Mouse (Mus musculus) CD4-positive helper T cell, adult 2 months (primary cell): ENCODE data around the gene Rab29.
A peak's percentile ranks its signal among the peaks of the same experiment; 100 is the strongest.
"Not testable (repeated sequence)": the region's sequence is repeated elsewhere in the genome, so short reads cannot be mapped to it uniquely, and the experiment has no call there.

Experiments
- DNase-seq: peaks from one replicate; pipeline ENCODE4 v3.0.0-alpha.2; 2012; ENCODE audit warnings: low read depth, missing footprints, low spot score

Gene Rab29

DNA sequence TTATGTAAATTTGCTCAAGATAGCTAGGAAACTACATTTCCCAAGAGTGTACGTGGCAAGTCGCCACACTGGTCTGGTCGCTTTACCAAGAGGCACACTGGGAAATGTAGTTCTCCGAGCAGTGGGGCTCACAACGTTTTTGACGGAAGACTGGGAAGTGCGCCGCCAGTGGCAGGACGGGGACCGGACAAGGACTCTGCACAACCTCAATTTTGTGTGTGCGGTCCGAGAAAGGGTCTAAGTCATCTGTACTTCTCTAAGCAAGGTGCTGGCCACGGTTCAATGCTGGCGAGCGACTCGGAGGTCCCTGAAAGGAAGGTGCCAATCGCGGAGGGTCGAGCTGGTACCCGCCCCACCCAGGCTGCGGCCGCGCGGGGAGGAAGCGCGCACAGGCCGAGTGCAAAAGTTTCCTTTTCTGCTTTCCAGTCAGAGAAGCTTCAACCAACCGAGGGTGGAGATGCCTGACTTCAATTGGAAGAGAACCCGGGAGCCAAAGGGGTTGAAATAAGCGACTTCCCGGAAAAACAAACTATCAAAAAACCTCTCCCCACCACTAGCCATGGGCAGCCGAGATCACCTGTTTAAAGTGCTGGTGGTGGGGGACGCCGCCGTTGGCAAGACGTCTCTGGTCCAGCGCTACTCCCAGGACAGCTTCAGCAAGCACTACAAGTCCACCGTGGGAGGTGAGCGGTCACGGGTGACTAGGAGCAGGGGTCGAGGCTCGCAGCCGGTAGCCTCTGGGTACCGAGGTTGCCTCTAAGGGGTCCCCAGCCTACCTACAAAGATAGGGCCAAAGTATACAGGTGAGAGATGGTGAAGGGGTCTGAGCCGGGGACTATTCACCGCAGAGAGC lies at the start of gene Rab29:
Rab29 (plus strand) TSS at position 132 of the 853 bp plus-strand sequence.
- peak; percentile 93 for DNase-seq

- DNase-seq: not testable (repeated sequence)
These were observed 46.7 kb upstream of the Rab29 start for GRCm38 (mm10) chr1:131820353-131820752.

DNA sequence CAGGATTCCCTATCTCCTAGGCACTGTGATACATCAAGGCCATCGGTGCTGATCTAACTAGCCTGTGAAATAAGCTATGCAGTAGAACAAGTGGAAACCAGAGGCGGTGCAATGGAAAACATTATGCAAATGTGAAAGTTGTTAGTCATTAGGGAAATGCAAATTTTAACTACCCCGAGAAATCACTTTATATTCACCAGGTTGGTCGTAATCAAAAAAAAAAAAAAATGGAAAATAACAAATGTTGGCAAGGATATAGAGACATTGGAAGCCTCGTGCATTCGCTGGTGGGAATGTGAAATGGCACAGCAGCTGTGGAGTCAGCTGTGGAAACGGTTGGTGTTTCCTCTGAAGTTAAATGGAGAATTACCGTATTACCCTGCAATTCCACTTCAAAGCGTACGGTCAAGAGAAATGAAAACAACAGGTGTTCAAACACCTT lies 46.1 kb upstream of the Rab29 start:
- DNase-seq: peak; percentile 46

DNA sequence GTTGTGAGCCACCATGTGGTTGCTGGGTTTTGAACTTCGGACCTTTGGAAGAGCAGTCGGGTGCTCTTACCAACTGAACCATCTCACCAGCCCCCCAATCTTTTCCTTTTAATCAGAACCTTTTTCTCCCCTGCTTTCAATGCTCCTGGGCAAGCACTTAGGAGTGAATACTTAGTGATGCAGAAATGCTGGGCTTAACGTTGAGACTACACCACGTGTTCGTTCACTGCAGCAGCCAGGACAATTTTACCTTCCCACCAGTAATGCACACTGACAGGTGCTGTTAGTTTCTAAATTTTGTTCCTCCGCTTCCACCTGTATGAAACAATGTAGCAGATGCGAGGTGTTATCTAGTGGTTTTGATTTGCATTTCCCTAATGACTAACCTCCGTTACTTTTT lies 44.7 kb upstream of the Rab29 start:
- DNase-seq: no peak

DNA sequence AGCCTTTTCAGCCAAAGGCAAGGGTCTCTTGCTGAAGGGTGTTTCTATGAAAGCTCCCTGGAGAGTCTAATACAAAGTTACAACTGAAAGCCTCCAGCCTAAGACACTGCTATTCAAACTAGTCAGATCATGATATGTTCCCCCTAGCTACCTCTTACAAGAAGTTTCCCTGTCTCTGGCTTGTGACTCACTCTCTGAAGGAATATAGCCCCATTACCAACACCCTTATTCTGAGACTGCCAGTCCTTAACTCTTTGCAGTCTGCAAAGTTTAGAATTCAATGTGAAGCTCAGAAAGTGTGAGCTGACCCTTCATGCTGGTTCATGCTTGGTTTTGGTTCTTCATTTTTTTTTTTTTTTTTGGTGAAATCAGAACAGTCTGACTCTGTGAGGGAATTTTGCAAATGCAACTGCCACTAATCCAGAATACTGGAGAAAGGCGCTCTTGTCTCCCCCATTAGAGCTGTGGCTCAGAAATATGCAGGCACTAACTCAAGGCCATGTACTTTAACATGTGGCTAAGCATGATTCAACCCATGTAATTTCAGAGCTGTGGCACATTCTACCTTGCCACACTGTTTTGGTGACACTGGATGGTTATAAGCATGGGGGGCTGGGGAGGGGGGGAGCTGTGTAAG lies 44.0 kb upstream of the Rab29 start:
- DNase-seq: no peak

GRCm38 (mm10) chr1:131823563-131823962 lies 43.5 kb upstream of the Rab29 start:
- DNase-seq: no peak

DNA sequence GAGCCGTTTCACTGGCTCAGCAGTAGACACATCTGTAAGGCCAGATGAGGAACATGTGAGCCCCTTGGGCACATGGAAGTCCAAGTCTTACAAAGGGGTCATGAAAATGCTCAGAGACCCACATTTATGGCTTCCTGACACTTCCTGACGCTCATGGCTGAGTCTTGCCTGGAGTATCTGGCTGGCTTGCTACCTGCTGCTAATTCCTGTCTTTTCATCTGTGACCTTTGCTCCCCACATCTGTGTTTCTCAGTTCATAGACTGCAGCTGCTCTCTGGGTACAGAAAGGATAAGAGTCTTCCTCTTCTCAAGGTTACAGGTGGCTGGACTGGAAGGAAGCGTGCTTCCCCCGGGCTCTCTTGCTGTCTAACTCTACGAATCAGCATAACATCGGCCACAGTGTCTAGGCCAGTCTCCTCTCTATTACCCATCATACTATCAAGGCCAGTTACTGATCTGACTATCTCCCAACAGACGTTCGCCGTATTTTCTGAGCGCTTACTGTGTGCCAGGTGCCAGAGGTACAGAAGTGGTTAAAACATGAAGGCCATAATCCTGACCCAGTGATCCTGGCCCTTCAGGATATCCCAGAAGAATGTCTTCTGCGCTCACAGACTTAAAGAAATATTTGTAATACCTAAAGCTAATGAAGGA lies 42.4 kb upstream of the Rab29 start:
- no peak for DNase-seq

- DNase-seq: peak; percentile 67
These were observed 39.7 kb upstream of the Rab29 start, which contains the start of gene Slc41a1 for GRCm38 (mm10) chr1:131827207-131827786. Gene Slc41a1 (plus strand): TSS chr1:131827493.

DNA sequence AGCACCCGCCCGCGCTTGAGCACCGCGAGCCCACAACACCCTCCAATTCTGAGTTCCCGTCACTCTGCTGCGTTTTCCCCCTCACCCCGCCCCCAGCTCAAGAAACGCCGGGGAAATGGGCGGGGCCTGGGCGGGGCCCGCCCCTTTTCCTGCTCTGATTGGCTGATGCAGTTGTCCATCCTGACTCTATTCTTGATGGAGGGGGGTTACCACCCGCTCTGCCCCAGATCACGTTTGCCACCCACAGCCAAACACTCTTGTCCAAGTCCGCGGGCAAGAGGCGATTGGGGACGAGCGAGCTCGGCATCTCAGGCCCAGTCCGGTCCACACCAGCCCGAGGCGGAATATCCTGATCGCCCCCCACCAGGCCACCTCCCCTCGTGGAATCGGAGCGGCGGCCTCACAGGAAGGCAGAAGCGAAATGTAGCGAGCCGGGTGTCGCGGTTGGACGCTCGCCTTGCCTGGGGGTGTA lies 39.2 kb upstream of the Rab29 start:
- DNase-seq: peak; percentile 96

- DNase-seq: no peak
These were observed 38.5 kb upstream of the Rab29 start for GRCm38 (mm10) chr1:131828297-131829126.

GRCm38 (mm10) chr1:131829279-131829678 lies 37.7 kb upstream of the Rab29 start:
- DNase-seq: no peak

GRCm38 (mm10) chr1:131830561-131830960 lies 36.5 kb upstream of the Rab29 start:
- DNase-seq: no peak

DNA sequence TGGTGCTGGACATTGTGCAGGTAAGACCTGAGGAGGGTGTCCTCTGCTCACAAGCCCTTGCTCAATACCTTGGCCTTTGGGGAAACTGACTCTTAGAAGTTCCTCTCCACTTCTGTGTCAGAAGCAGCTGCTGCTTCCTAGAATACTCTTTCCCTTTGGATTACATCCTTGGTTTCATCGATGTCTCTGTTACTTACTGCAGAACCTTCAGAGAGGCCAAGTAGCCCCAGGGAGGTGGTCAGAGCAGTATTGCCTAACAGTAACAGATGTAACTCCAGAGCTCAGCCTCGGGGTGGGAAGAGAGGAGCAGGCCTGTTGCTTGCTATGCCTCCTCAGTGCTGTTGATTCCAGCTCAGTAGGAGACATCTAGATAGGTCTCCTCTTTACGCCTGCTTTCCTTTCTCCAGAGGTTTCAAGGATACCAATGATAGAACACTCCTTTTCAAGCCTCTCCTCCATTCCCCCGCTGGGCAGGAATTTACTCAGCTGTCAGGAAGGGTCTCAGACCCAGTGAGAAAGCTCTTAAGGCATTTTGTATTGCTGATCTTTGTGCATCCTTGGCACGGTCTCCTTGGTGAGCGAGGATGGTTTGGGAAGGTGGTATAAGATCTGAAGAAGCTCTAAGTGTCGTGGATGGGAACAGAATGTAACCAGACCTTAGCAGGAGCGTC lies 35.9 kb upstream of the Rab29 start:
- DNase-seq: no peak

- no peak for DNase-seq
These were observed 30.0 kb upstream of the Rab29 start for GRCm38 (mm10) chr1:131837035-131837434.

DNA sequence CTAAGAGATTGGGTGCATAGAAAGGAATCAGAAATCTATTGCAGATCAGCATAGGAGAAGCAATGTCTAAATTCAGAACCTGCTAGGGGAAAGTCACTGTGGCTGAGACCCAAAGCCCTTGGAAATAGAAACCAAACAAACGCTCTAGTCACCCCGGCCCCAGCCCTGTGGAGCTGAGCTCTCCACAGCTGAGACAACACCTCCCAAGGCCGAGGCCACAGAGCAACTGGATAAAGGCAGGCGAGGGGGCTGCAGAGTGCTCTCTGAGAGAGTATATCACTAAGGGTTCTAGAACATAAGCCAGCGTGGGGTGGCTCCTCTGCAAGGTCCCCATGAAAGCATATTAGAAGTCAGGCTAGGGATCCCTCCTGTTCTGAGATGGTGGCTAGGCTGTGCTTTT lies 28.5 kb upstream of the Rab29 start:
- DNase-seq: no peak

- DNase-seq: no peak
These were observed 27.7 kb upstream of the Rab29 start for GRCm38 (mm10) chr1:131839279-131839678.

- DNase-seq: no peak
These were observed 24.8 kb upstream of the Rab29 start for GRCm38 (mm10) chr1:131842221-131842620.

DNA sequence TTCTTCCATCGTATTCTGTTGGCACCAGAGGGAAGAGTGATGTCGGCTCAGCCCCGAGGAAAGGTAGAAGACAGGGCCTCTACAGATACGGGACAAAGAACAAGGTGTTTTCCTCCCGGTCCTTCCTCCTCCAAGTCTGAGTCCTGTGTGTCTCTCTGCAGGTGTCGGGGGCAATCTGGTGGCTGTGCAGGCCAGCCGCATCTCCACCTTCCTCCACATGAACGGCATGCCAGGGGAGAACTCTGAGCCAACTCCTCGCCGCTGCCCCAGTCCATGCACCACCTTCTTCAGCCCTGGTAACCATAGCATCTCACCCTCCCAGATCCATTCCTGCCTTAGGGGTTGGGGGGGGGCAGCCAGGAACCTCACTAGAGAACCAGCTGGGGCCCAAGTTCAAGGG lies 23.3 kb upstream of the Rab29 start:
- DNase-seq: no peak

- no peak for DNase-seq
These were observed 22.1 kb upstream of the Rab29 start for GRCm38 (mm10) chr1:131844883-131845282.

DNA sequence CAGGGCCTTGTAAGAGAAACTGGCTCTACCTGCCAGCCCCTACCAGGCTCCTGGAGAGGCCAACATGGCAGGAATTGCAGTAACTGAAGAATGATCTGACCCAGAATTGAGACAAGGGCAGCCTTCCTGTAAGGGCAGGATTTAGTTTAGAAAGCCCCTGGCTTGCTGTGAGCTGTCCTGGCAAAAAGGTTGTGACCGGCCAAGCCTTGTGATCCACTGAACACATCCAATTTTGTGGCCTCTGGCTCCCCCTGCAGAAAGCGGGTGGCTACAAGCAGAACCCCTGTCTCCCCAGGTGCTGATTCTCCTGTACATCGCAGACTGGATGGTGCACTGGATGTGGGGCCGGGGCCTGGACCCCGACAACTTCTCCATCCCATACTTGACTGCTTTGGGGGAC lies 20.8 kb upstream of the Rab29 start:
- peak; percentile 43 for DNase-seq
